Mouse (Mus musculus) limb, embryonic 11.5 days (tissue): ENCODE data around the gene Zbtb11. TPM values are rescaled to one million over a fixed set of nuclear protein-coding genes. Genes with fewer than 3 reads are reported as not detected.

Experiments used
- ATAC-seq: fragments of 200-750 bp; cut with Nextera tagmentation; 2 replicates; pipeline ENCODE4 v1.8.0; 2017; ENCODE audit warnings: low read depth; ENCODE audit not compliant: insufficient number of reproducible peaks, low FRiP score, low TSS enrichment
- DNase-seq: peaks from one replicate; pipeline ENCODE4 v3.0.0-alpha.2; 2015; ENCODE audit warnings: low spot score
- H3K27ac ChIP-seq: fragments of 300-500 bp; sonication (generic); replicated peaks from 2 replicates; pipeline ENCODE4 v1.5.1; 2014; ENCODE audit warnings: low read depth, mild to moderate bottlenecking, low read length
- H3K27me3 ChIP-seq: fragments of 300-500 bp; sonication (generic); 2 replicates; pipeline ENCODE4 v1.6.1; 2014; ENCODE audit warnings: mild to moderate bottlenecking, low read length, mixed read lengths; ENCODE audit not compliant: control insufficient read depth, insufficient read depth
- H3K36me3 ChIP-seq: fragments of 300-500 bp; sonication (generic); 2 replicates; pipeline ENCODE4 v1.6.1; 2014; ENCODE audit warnings: mild to moderate bottlenecking, low read length, moderate library complexity, mixed read lengths; ENCODE audit not compliant: control insufficient read depth, insufficient read depth
- H3K4me1 ChIP-seq: fragments of 300-500 bp; sonication (generic); 2 replicates; pipeline ENCODE4 v1.6.1; 2014; ENCODE audit warnings: low read length, mixed read lengths; ENCODE audit not compliant: control insufficient read depth, insufficient read depth
- H3K4me2 ChIP-seq: fragments of 300-500 bp; sonication (generic); 2 replicates; pipeline ENCODE4 v1.6.1; 2014; ENCODE audit warnings: low read depth, mild to moderate bottlenecking, moderate library complexity; ENCODE audit not compliant: severe bottlenecking
- H3K4me3 ChIP-seq: fragments of 300-500 bp; sonication (generic); 2 replicates; pipeline ENCODE4 v1.5.1; 2014; ENCODE audit warnings: low read depth, low read length
- H3K9ac ChIP-seq: fragments of 300-500 bp; sonication (generic); 2 replicates; pipeline ENCODE4 v1.6.1; 2014; ENCODE audit warnings: mild to moderate bottlenecking, low read length
- H3K9me3 ChIP-seq: fragments of 300-500 bp; sonication (generic); 2 replicates; pipeline ENCODE4 v1.6.1; 2016; ENCODE audit warnings: low read length; ENCODE audit not compliant: control insufficient read depth
- WGBS: fragments of 180-500 bp; shearing (Covaris S2); extraction: QIAGEN DNeasy Blood & Tissue Kit; methylation state at CpG from one replicate; pipeline ENCODE4 v1.1.7; 2014; 5-methylcytosine and 5-hydroxymethylcytosine counted together
- polyA plus RNA-seq: library from polyadenylated mRNA; unstranded; fragments of >200 nt; fragmentation: Nextera tagmentation; extraction: Ambion mirVana; gene quantifications from 2 replicates; pipeline ENCODE4 v1.2.1, GENCODE M21; 2014

Gene Zbtb11
- 18.0 and 19.6 TPM in 2 replicates for polyA plus RNA-seq

GRCm38 (mm10) chr16:55973431-55974255, at the start of gene Zbtb11:
Gene Zbtb11 (plus strand): TSS chr16:55973883.
- Histone ChIP-seq H3K36me3 (peaks cover 15% of the 10 kb centered on the region; the same call in 1 of the 2 replicates), H3K9ac (peak within 1 kb of the TSS; percentile 85), H3K9me3 (no peaks in the 10 kb centered on the region), H3K4me1 (peaks cover 2% of the 10 kb centered on the region; the same call in 1 of the 2 replicates), H3K27ac (peak within 1 kb of the TSS; percentile 69; the same call in 1 of the 2 replicates), H3K4me3 (peak within 1 kb of the TSS; percentile 99), H3K27me3 (no peaks in the 10 kb centered on the region), H3K4me2 (peak within 1 kb of the TSS; percentile 56)
- ATAC-seq (peak; percentile 99), DNase-seq (peak; percentile 100)
- WGBS: under 1% methylated on average over 78 of the region's 86 CpGs

DNA sequence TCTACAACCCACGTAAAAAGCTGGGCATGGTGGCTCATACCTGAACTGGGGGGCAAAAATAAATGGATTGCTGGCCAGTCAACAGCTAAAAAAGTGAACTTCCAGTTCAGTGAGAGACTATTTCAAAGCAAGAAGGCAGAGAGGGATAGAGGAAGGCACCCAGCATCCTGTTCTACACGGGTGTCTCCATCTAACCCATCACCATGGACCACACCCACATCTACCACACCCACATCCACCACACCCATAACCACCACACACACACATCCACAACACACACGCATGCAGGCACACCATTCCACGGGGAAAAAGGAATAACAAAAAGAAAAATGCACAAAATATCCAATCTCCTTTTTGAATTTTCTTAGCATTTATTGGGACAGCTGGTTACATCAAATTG, 49.7 kb upstream of the Zbtb11 start:
- Histone ChIP-seq H3K9me3 (no peaks in the 10 kb centered on the region), H3K36me3 (no peaks in the 10 kb centered on the region; the same call in 1 of the 2 replicates), H3K4me2 (no peak overlapping the region), H3K27ac (no peak overlapping the region), H3K9ac (no peak overlapping the region), H3K4me1 (no peaks in the 10 kb centered on the region), H3K27me3 (no peaks in the 10 kb centered on the region), H3K4me3 (no peak overlapping the region)
- ATAC-seq (no peak), DNase-seq (no peak)
- WGBS: 92% methylated on average over 4 of the region's 4 CpGs

- Histone ChIP-seq H3K4me2 (peak overlapping the region; percentile 76), H3K36me3 (peaks cover 2% of the 10 kb centered on the region; the same call in 1 of the 2 replicates), H3K27ac (peak overlapping the region; percentile 45; the same call in 1 of the 2 replicates), H3K4me1 (no peaks in the 10 kb centered on the region), H3K9me3 (no peaks in the 10 kb centered on the region), H3K9ac (peak overlapping the region; percentile 72), H3K27me3 (no peaks in the 10 kb centered on the region), H3K4me3 (peak overlapping the region; percentile 61)
- ATAC-seq (peak; percentile 45; the same call in 1 of the 2 replicates), DNase-seq (peak; percentile 73)
- WGBS: 2% methylated on average over 32 of the region's 32 CpGs
These were observed 39.9 kb upstream of the Zbtb11 start for GRCm38 (mm10) chr16:55933681-55934343.

- Histone ChIP-seq H3K4me3 (peak within 1 kb of the TSS; percentile 61), H3K4me1 (no peaks in the 10 kb centered on the region), H3K27ac (peak within 1 kb of the TSS; percentile 45; the same call in 1 of the 2 replicates), H3K4me2 (peak within 1 kb of the TSS; percentile 76), H3K36me3 (peaks cover 2% of the 10 kb centered on the region; the same call in 1 of the 2 replicates), H3K27me3 (no peaks in the 10 kb centered on the region), H3K9me3 (no peaks in the 10 kb centered on the region), H3K9ac (peak within 1 kb of the TSS; percentile 72)
- WGBS: under 1% methylated on average over 24 of the region's 24 CpGs
- ATAC-seq (peak; percentile 98), DNase-seq (peak; percentile 92)
These were observed 39.1 kb upstream of the Zbtb11 start, which contains the start of gene Cep97 for GRCm38 (mm10) chr16:55934453-55935037. Gene Cep97 (minus strand): TSS chr16:55934855.

DNA sequence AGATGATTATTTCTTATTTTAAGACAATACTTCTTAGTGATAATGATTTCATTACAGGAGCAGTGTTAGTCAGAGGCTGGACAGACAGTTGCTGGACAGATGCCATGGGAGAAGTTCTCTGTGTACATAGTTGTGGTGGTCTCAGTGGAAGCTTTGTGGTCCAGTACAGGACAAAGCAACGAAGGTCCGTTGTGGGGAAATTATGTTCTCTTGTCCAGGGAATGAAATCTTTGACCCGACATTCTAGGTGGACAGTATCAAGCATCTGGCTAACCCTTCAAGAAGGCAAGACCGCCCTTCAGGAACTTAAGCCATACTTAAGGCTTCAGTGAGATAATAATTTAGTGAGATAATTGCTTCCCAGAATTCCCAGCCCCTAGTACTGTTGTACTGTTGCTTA, 34.9 kb upstream of the Zbtb11 start:
- ATAC-seq: no peak
- Histone ChIP-seq H3K27me3 (no peaks in the 10 kb centered on the region), H3K27ac (no peak overlapping the region), H3K4me2 (no peak overlapping the region), H3K4me3 (no peak overlapping the region), H3K9me3 (no peaks in the 10 kb centered on the region), H3K4me1 (no peaks in the 10 kb centered on the region), H3K36me3 (no peaks in the 10 kb centered on the region), H3K9ac (no peak overlapping the region)
- 84% methylated on average over 4 of the region's 4 CpGs for WGBS
- DNase-seq: no peak

GRCm38 (mm10) chr16:55939703-55940102, 34.0 kb upstream of the Zbtb11 start:
- Histone ChIP-seq H3K9ac (no peak overlapping the region), H3K4me3 (no peak overlapping the region), H3K4me2 (no peak overlapping the region), H3K27ac (no peak overlapping the region), H3K36me3 (no peaks in the 10 kb centered on the region), H3K9me3 (no peaks in the 10 kb centered on the region), H3K27me3 (no peaks in the 10 kb centered on the region), H3K4me1 (no peaks in the 10 kb centered on the region)
- ATAC-seq (no peak), DNase-seq (no peak)
- WGBS: 80% methylated on average over 6 of the region's 6 CpGs

DNA sequence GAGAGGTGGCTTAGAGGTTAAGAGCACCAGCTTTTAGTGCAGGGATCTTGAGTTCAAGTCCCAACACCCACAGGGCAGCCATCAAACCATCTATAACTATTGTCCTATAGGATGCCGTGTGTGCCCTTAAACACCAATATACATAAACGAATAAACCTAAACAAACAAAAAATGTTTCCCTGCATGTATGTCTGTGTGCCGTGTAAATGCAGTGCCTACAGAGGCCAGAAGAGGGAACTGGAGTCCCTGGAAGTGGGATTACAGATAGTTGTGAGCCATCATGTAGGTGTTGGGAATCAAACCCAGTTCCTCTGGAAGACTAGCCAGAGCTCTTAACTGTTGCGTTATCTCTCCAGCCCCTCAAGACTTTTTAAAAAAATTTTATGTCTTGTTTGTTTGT, 32.9 kb upstream of the Zbtb11 start:
- Histone ChIP-seq H3K9me3 (no peaks in the 10 kb centered on the region), H3K27me3 (no peaks in the 10 kb centered on the region), H3K27ac (no peak overlapping the region), H3K36me3 (no peaks in the 10 kb centered on the region), H3K4me2 (no peak overlapping the region), H3K4me1 (no peaks in the 10 kb centered on the region), H3K4me3 (no peak overlapping the region), H3K9ac (no peak overlapping the region)
- ATAC-seq (no peak), DNase-seq (no peak)
- WGBS: 93% methylated on average over 4 of the region's 4 CpGs

GRCm38 (mm10) chr16:55947266-55947665, 26.4 kb upstream of the Zbtb11 start:
- no peaks in the 10 kb centered on the region for H3K36me3 ChIP-seq
- ATAC-seq (no peak), DNase-seq (no peak)
- H3K4me1 ChIP-seq: no peaks in the 10 kb centered on the region
- H3K4me2 ChIP-seq: no peak overlapping the region
- H3K9me3 ChIP-seq: no peaks in the 10 kb centered on the region
- H3K9ac ChIP-seq: no peak overlapping the region
- H3K27me3 ChIP-seq: no peaks in the 10 kb centered on the region
- no peak overlapping the region for H3K4me3 ChIP-seq
- 85% methylated on average over 3 of the region's 3 CpGs for WGBS
- H3K27ac ChIP-seq: no peak overlapping the region
